Mouse (Mus musculus) CD4-positive, CD25-positive, alpha-beta regulatory T cell, adult 2 months (primary cell): ENCODE measurements around the gene Pkm.
A peak's percentile ranks its signal among the peaks of the same experiment; 100 is the strongest.

Experiments used
- DNase-seq: peaks from one replicate; pipeline ENCODE4 v3.0.0-alpha.2; 2012; ENCODE audit warnings: low read depth, low spot score

The Pkm gene

GRCm38 (mm10) chr9:59655958-59656634 lies at the start of gene Pkm:
TSS of gene Pkm (plus strand) at chr9:59656368.
- peak; percentile 99 for DNase-seq

DNA sequence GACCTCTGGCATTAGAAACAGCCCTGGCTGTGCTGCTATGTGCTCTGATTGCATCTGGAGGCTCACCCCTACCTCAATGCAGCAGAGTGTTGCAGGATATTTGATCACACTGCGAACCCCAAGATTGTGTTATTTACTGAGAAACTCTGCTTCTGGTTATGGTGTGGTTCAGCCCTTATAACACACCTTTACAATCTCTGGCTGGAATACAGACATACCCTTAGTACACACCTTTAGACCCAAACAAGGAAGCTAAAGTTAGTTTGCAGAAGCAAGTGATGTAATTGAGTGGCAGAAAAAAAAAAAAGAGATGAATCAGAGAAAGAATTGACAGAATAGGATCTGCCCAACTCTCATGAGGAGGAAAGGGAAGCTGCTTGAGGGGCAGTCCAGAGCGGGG lies 45.2 kb upstream of the Pkm start:
- no peak for DNase-seq

DNA sequence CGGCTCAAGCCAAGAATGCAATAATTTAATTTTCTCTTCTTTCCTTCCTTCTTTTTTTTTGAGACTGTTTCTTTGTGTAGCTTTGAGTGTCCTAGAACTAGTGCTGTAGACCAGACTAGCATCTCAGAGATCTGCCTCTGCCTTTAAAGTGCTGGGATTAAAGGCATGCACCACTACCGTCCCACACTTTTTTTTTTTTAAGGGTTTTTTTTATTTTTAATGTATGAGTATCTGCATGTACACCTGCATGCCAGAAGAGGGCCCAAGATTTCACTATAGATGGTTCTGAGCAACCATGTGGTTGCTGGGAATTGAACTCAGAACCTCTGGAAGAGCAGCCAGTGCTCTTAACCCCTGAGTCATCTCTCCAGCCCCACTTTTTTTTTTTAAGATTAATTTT lies 40.4 kb upstream of the Pkm start:
- DNase-seq, result no peak

DNA sequence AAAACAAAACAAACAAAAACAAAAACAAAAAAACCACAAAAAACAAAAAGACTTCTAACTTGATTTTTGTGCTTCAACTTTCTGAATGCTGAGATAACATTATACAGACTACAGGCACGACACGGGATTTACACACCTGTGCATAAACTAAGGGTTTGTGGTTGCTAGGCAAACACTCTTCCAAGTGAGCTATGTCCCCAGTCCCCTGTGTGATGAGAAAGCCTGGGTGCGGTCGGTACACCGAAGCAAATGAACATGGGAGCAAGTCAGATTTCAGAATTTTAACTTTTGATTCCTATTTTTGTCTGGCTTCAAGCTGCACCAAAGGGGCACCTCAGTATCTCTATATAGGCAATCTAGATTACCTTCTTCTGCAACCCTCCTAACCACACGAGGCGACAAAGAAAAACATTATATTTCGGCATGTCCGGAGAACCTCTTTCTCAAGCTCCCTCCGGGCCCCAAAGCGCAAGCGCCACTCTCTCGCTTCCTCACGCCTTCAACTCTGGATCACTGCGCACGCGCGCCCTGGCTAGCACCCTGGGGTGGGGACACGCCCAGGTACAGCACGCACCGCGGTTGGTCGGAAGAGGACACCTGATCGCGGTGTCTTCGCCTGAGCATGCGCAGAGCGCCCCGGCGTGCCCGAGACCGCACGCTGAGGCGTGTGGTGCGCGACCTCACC lies 39.4 kb upstream of the Pkm start, which contains the start of gene Parp6:
Gene Parp6, plus strand, starts transcription at position 663 of the 685 bp plus-strand sequence.
- DNase-seq, result peak; percentile 100

DNA sequence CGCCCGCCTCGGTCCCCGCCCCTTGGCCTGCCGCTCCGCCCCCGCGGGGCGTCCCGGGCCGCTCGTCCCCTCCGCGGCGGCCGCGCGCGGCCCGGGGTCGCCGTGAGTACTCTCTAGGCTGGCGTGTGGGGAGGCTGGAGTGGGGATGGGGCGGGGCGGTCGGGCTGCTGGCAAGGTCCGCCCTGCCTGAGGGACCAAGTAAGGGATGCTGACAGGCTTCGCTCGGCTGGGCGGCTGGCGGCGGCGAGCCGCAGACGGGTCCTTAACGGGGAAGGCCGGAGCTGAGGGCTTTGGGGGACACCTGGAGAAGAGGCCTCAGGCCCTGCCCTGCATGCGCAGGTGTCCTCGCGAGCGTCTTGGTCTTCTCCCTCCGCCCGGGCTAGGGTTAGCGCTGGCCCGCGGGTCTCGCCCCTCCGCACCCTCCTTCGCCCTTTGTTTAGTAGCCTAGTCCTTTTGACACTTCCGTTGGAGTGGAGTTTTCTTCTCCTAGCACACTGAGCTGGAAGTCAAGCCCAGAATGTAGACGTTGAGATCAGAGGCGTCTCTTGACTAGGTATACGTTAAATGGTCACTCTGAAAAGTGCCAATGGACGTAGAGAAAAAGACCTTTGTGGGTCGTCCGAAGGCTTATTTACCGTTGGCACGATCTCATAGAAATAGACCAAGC lies 38.7 kb upstream of the Pkm start:
- no peak for DNase-seq

- DNase-seq, result no peak
Measured at GRCm38 (mm10) chr9:59638372-59638771, 17.8 kb upstream of the Pkm start.

GRCm38 (mm10) chr9:59639936-59640335 lies 16.2 kb upstream of the Pkm start:
- no peak for DNase-seq

GRCm38 (mm10) chr9:59641320-59641719 lies 14.8 kb upstream of the Pkm start:
- no peak for DNase-seq

- DNase-seq, result no peak
Measured at GRCm38 (mm10) chr9:59649911-59650310, 6.3 kb upstream of the Pkm start.

DNA sequence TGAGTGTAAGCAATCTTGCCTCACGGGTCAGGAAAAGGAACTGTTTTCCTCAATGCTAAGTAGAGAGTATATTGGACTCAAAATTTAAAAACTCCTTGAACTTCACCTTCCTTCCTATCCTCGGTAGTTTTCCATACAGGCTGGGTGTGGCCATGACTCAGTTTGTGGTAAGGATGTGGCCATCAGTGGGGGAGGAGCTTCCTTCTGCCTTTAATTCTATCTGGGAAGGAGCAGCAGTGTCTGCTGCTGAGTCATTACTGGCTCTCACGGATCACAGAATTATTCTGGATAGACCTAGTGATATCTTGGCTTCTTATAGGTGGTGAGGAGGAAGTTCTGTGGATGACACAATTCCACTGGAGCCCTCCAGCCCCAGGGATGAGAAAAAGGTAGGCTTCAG lies 2.8 kb upstream of the Pkm start:
- DNase-seq, result no peak

DNA sequence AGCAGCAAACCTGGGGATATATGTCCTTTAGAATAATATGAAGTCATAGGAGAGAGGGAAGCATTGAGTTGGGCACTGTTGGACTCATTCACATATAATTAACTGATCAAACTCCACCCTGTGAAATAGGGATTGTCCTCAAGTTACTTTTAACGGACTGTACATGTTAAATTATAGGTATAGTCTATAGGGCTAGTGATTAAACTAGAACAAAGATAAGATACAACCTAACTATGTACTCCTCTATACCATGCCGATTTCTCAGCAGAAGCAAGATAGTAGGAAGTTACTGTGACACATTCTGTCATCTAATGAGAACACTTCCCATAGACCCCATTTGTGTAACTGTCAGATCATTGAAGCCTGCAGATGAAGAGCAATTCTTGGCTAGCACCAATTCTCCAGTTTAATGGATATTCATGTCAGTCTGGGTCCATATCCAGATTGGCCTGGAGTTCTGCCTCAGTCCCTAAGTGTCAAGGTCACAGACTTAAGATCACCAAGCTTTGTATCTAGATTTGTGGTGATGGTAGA lies 1.7 kb upstream of the Pkm start:
- no peak for DNase-seq

DNA sequence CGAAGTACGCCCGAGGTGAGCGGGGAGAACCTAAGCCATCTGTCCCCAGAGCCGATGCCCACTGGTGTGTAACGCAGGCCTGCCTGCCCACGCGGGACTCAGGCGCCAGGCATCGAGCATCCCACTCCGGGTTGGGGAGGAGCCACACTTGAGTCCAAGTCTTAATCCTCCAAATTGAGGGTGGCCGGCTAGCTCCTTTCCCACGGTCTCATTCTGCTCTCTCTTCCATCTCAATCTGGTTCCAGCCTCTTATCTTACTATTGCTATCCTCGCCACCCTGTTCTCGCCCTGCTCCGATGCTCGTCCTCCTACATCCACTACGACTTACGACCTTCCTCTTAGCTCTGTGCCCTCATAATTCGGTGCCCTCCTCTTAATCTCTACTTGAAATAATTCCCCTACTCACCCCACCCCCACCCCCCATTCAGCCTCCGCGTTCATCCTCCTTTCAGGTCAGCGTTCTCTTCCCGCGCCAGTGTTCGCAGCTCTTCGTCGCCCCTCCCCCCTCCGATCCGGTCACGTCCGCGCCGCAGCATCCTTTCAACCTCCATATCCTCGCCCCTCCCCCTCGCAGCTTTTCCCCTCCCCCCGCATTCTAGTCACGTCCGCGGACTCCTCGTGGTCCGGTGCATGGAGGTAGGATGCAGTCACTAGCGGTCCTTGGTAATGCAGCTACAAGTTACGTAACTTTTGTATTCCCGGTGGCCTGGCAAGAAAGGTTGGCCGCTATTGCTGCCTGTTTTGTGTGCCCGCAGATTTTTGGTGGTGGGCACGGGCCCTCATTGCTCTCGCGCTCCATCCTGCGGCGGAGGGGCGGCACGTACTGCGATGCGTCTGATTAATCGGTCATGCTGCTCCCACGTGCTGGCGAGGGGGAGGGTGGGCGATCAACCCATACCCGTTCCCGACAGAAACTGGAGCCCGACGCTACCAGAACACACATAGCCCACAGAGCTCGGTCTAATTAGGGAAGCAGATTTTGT lies 758 bp downstream of the Pkm start:
- peak; percentile 87 for DNase-seq

- peak; percentile 35 for DNase-seq
Measured at GRCm38 (mm10) chr9:59658146-59658545, 2.0 kb downstream of the Pkm start.

GRCm38 (mm10) chr9:59659036-59660026 lies 3.2 kb downstream of the Pkm start:
- DNase-seq, result peak; percentile 93

DNA sequence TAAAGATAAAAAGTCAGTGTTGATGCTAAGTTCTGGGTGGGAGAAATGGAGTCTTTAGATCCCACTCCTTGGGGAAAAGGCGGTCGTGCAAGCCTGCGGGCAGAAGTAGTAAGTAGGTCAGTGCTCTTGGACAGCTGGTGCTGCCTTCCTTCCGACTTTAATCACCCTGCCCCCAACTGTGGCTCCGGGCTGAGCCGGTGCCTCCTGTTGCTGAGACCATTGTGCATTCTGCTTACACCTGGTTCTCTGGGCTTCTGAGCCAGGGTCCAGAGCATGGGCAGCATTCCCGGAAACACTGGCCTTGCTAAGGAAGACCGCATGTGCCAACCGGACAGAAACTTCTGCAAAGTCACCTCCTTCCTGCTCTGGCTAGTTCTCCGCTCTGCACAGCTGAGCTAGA lies 4.3 kb downstream of the Pkm start:
- peak; percentile 20 for DNase-seq

GRCm38 (mm10) chr9:59661298-59661975 lies 5.3 kb downstream of the Pkm start:
- no peak for DNase-seq

- DNase-seq, result no peak
Measured at GRCm38 (mm10) chr9:59663226-59663625, 7.1 kb downstream of the Pkm start.

DNA sequence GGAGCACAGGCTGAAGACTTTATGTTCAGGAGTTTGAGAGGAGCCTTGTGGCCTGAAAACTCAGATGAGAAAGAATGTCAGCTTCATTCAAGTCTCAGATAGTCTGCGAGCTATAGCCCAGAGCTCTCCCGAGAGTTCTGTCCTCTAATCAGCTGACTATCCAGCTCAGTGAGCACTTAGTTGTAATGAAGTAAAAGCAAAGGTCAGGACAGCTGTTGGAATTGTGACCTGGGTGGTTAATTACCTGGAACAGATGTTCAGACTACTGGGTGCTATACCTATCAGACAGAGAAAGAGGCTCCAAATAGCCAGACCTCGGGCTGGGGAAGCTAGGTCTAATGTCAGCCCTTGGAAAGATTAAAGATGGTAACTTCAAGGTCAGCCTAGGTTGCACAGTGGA lies 7.8 kb downstream of the Pkm start:
- DNase-seq, result no peak

DNA sequence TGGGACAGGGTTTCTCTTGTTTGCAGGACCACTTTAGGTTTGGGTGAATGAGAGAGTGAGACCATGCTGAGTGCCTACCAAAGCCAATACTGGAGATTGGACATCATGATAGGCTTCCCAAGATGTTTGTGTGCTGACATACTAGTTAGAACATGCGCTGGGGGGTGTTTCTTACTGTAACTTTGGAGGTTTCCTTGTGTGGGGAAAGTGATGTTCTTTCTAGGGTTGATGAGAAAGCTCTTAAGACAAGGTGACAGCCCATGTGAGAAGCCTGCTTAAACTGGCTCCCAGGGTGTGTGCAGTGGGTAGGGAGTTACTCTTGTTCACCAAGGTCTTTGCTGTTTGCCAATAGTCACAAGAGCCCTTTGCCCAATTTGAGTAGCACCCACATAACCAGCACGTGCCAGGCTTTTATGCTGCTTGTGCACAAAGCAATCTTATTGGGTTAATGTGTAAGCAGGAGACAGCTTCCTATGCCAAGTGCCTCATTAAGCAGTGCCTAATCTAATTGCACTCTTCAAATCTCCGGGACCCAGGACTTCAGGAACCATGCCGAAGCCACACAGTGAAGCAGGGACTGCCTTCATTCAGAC lies 8.6 kb downstream of the Pkm start:
- DNase-seq, result no peak
